Mouse (Mus musculus): ENCODE measurements around the gene Gm3402.
"Not testable (repeated sequence)": the region's sequence is repeated elsewhere in the genome, so short reads cannot be mapped to it uniquely, and the experiment has no call there.

- peak; percentile 36; the same call in 1 of the 2 replicates for TF ChIP-seq CTCF (IDR thresholded peaks at IDR 0.05; ENCODE audit: control insufficient read depth, insufficient read depth, insufficient replicate concordance, low read depth, low read length)
- not testable (repeated sequence) for TF ChIP-seq POLR2A (IDR thresholded peaks at IDR 0.05; ENCODE audit: control insufficient read depth, low read depth, low read length)
These were observed 34.4 kb upstream of the Gm3402 start for GRCm38 (mm10) chr5:146479564-146479963.
